Mouse (Mus musculus): Measurements from ENCODE around the gene Iqcf3. TPM values are rescaled to one million over a fixed set of nuclear protein-coding genes. Genes with fewer than 3 reads are reported as not detected.

The Iqcf3 gene
- polyA plus RNA-seq, 1 experiment from 2014 or later: not detected

DNA sequence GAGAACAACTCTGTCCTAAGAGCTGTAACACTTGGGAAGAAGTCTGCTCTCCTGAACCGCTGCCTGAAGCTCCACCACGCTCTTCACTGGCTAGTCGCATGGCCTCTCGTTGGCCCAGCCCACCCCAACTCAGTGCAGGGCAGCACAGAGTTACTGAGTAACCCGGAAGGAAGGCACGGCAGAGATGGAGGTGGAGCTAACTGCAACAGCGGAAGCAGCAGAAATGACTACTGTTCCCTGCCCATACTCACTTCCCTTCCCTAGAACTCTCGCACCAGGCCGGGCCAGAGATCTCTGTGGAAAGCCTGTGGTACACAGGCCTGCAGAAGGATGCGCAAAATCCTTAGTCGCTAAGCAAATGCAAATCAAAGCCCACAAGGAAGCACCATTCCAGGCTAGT, 5.0 kb upstream of the Iqcf3 start:
- no peak overlapping the region for H3K9ac ChIP-seq
- H3K4me2 ChIP-seq: no peak overlapping the region
- no peaks in the 10 kb centered on the region for H3K4me1 ChIP-seq
- no peaks in the 10 kb centered on the region for H3K36me3 ChIP-seq (ENCODE audit: poor library complexity, severe bottlenecking)
- H3K27me3 ChIP-seq: no peaks in the 10 kb centered on the region
- 73% methylated on average over 11 of the region's 11 CpGs for WGBS
- no peak overlapping the region for H3K4me3 ChIP-seq
- no peak for ATAC-seq
- H3K9me3 ChIP-seq (replicated peaks): no peaks in the 10 kb centered on the region
- no peak overlapping the region for H3K27ac ChIP-seq

DNA sequence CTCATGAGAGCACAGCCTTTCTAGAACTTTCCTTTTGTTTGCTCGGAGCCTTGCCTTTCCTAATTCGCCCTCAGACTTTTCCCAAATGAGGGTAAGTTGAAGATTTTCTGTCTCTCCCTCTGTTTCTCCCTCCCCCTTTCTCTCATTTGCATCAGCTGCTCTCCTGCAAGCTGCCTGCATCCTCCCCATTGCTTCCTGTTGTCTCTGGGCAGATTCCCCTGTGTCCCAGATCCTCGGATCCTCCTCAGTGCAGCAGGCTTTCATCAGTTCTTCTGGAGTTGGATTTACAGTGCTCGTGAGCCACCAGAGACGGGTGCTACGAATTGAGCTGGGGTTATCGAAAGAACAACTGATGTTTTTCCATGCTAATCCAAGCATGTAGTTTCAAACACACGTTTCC, 2.6 kb upstream of the Iqcf3 start:
- H3K36me3 ChIP-seq (ENCODE audit: poor library complexity, severe bottlenecking): no peaks in the 10 kb centered on the region
- no peak for ATAC-seq
- 76% methylated on average over 8 of the region's 8 CpGs for WGBS
- no peaks in the 10 kb centered on the region for H3K9me3 ChIP-seq (replicated peaks)
- H3K27me3 ChIP-seq: no peaks in the 10 kb centered on the region
- H3K27ac ChIP-seq: no peak overlapping the region
- no peak overlapping the region for H3K9ac ChIP-seq
- H3K4me3 ChIP-seq: no peak overlapping the region
- H3K4me1 ChIP-seq: no peaks in the 10 kb centered on the region
- no peak overlapping the region for H3K4me2 ChIP-seq

DNA sequence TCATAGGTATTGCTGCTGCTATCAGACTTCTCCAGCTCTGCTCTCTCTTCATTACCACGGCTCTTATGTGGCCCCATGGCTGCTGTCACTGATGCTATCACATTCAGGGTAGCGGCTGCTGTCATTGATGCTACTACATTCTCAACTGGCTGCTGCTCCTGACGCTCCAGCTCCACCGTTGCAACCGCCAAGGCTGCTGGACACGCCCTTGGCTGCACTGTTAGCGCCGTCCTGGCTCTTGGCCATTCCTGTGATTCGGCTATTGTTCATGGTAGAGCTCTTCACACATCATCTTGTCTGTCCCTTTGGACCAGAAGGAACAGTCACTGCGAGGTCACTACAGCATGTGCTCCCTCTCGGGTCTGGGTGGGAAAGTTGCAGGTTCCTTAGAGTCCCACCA, 860 bp upstream of the Iqcf3 start:
- Histone ChIP-seq H3K9me3 (replicated peaks) (no peaks in the 10 kb centered on the region), H3K4me1 (no peaks in the 10 kb centered on the region), H3K36me3 (ENCODE audit: poor library complexity, severe bottlenecking) (no peaks in the 10 kb centered on the region), H3K9ac (no peak overlapping the region), H3K27me3 (no peaks in the 10 kb centered on the region), H3K27ac (no peak overlapping the region), H3K4me3 (no peak overlapping the region), H3K4me2 (no peak overlapping the region)
- ATAC-seq: no peak
- WGBS: 92% methylated on average over 11 of the region's 11 CpGs

DNA sequence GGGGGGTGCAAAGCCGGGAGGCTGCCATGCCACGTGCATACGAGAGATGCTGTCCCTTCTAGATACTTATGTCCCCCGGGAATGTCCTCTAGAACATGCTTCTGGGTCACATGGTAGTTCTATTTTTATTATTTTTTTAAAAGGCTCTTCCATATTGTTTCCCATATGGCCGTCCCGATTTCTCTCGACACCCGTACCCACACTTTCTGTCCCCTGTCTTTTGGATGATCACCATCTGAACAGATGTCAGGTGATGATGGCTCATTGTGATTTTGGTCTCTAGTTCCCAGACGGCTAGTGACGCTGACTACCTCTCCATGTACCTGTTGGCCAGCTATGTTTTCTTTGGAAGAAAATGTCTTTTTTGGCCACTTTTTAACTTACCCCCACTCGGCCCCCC, 26.5 kb downstream of the Iqcf3 start:
- WGBS: 86% methylated on average over 11 of the region's 11 CpGs
- no peaks in the 10 kb centered on the region for H3K36me3 ChIP-seq (ENCODE audit: poor library complexity, severe bottlenecking)
- no peak for ATAC-seq
- H3K4me2 ChIP-seq: no peak overlapping the region
- no peaks in the 10 kb centered on the region for H3K9me3 ChIP-seq (replicated peaks)
- H3K4me3 ChIP-seq: no peak overlapping the region
- no peak overlapping the region for H3K9ac ChIP-seq
- H3K27ac ChIP-seq: no peak overlapping the region
- H3K27me3 ChIP-seq: no peaks in the 10 kb centered on the region
- H3K4me1 ChIP-seq: no peaks in the 10 kb centered on the region

DNA sequence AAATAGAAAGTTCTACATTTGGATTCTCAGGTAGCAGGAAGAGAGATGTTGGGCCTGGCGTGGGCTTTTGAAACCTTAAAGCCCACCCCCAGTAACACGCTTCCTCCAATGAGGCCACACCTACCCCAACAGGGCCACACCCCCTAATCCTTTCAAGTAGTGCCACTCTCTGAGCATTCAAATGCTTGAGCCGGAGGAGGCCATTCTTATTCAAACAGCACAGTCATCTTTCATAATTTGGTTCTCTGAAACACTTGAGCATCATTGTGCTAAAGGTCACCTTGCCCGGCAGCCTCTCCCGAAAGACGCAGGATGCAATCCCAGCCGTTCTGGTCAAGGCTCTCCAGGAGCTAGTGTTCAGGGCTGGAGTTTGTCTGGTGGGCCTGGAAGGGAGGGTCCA, 27.1 kb downstream of the Iqcf3 start:
- Histone ChIP-seq H3K36me3 (ENCODE audit: poor library complexity, severe bottlenecking) (no peaks in the 10 kb centered on the region), H3K4me2 (no peak overlapping the region), H3K4me1 (no peaks in the 10 kb centered on the region), H3K4me3 (no peak overlapping the region), H3K27me3 (no peaks in the 10 kb centered on the region), H3K27ac (no peak overlapping the region), H3K9me3 (replicated peaks) (no peaks in the 10 kb centered on the region), H3K9ac (no peak overlapping the region)
- ATAC-seq: no peak
- 90% methylated on average over 7 of the region's 7 CpGs for WGBS

DNA sequence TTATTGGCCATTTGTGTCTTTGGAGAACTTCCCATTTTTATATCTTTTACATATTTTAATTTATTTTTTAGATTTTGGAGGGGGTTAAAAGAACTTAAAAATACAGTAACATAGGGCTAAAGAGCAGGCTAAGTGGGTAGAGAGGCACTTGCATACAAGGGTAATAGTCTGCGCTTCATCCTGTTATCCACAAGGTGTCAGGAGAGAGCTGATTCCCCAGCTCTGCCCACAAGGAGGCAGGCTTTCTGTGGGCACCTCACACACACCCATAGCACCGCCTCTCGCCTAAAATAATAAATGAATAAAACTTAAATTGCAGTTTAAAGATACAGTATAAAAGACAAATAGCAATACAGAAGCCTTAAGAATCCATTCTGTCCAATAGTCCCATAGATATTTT, 29.6 kb downstream of the Iqcf3 start:
- H3K36me3 ChIP-seq (ENCODE audit: poor library complexity, severe bottlenecking): no peaks in the 10 kb centered on the region
- no peak overlapping the region for H3K27ac ChIP-seq
- WGBS: 20% methylated on average over 3 of the region's 3 CpGs
- H3K27me3 ChIP-seq: no peaks in the 10 kb centered on the region
- no peak overlapping the region for H3K4me2 ChIP-seq
- ATAC-seq: no peak
- H3K4me3 ChIP-seq: no peak overlapping the region
- H3K9me3 ChIP-seq (replicated peaks): no peaks in the 10 kb centered on the region
- no peak overlapping the region for H3K9ac ChIP-seq
- H3K4me1 ChIP-seq: no peaks in the 10 kb centered on the region

DNA sequence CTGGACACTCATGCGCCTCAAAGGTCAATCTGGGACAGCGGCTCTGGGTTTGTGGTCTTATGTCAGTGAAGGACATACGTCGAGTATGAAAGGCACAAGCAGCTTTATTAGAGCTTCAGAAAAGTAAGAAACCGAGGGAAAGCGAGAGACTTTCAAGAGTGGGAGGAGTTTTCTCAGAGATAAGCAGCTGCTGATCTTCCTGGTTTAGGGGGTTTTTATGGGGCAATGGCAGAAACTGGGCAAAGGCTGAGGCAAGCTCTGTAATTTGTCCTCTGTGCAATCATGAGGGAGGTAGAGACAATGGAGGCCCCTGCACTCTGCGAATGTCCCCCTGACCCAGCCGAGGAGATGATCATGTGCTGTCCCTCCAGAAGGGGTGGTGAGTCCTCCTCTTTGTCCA, 41.5 kb downstream of the Iqcf3 start:
- Histone ChIP-seq H3K36me3 (ENCODE audit: poor library complexity, severe bottlenecking) (no peaks in the 10 kb centered on the region), H3K27me3 (no peaks in the 10 kb centered on the region), H3K9ac (no peak overlapping the region), H3K4me3 (no peak overlapping the region), H3K27ac (no peak overlapping the region), H3K4me2 (no peak overlapping the region), H3K4me1 (no peaks in the 10 kb centered on the region), H3K9me3 (replicated peaks) (no peaks in the 10 kb centered on the region)
- 84% methylated on average over 8 of the region's 8 CpGs for WGBS
- ATAC-seq: no peak

DNA sequence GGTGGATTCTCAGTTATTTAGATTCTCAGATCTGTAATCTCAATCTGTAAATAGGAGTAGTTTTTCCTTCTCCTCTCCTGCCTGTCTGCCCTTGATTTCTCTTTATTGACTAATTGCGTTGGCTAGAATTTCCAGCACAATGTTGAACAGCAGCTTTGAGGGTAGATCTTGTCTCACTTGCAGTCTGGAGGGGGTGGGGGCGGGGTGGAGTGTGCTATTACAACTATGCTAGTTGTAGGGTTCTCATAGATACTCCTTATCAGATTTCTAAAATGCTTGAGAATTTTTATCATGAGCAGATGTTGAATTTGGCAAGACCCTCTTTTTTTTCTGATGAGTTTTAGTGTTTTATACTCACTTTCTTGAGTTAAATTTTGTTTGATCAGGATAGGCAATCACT, 42.0 kb downstream of the Iqcf3 start:
- Histone ChIP-seq H3K4me2 (no peak overlapping the region), H3K27ac (no peak overlapping the region), H3K4me3 (no peak overlapping the region), H3K27me3 (no peaks in the 10 kb centered on the region), H3K9me3 (replicated peaks) (no peaks in the 10 kb centered on the region), H3K36me3 (ENCODE audit: poor library complexity, severe bottlenecking) (no peaks in the 10 kb centered on the region), H3K4me1 (no peaks in the 10 kb centered on the region), H3K9ac (no peak overlapping the region)
- 93% methylated on average over 2 of the region's 2 CpGs for WGBS
- no peak for ATAC-seq

DNA sequence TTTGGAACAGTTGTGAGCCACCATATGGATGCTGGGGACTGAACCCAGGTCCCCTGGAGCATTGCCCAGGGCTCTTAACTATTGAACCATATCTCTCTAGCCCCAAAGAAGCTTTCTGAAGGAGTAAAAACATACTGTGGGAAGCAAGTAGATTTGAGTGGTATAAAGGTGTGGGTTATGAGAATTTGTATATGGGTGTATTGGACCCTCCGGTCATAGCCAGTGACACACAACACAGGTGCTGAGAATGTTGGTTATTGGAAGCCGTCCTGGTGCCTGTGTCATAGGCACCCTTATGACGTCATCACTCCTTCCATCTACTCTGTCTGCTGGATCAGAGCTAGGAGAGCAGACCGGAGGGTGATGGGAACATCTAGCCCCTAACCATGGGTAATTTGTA, 47.2 kb downstream of the Iqcf3 start, which contains the start of gene Iqcf5:
Iqcf5 (plus strand) TSS at position 301 of the 400 bp plus-strand sequence.
- Histone ChIP-seq H3K4me1 (0 out of 2 replicates have a peak, but pooled peaks cover 3% of the 10 kb centered on the region), H3K4me2 (no peak within 1 kb of the TSS), H3K4me3 (no peak within 1 kb of the TSS), H3K36me3 (ENCODE audit: poor library complexity, severe bottlenecking) (no peaks in the 10 kb centered on the region), H3K9me3 (replicated peaks) (no peaks in the 10 kb centered on the region), H3K27ac (no peak within 1 kb of the TSS), H3K9ac (no peak within 1 kb of the TSS), H3K27me3 (no peaks in the 10 kb centered on the region)
- no peak for ATAC-seq
- 85% methylated on average over 4 of the region's 4 CpGs for WGBS

DNA sequence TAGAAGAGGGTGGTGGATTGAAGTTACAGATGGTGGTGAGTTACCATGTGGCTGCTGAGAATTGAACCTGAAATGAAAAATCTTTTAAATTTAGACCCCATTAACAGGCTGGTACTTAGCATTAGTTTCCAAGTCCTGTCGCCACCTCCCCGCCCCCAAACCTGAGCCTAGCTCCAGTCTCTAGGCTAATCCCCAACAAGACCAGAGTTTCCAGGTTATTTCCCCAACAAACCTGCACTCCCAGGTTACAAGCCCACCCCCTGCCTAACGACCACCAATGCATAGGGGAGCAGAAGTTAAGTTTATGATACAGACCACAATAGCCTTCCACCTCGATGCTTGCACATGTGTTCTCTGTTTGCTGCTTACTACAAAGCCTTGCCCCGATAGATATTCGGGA, 47.9 kb downstream of the Iqcf3 start:
- H3K9me3 ChIP-seq (replicated peaks): no peaks in the 10 kb centered on the region
- ATAC-seq: no peak
- H3K27ac ChIP-seq: no peak overlapping the region
- 0 out of 2 replicates have a peak, but pooled peaks cover 3% of the 10 kb centered on the region for H3K4me1 ChIP-seq
- 79% methylated on average over 6 of the region's 6 CpGs for WGBS
- no peak overlapping the region for H3K4me2 ChIP-seq
- no peak overlapping the region for H3K4me3 ChIP-seq
- H3K36me3 ChIP-seq (ENCODE audit: poor library complexity, severe bottlenecking): no peaks in the 10 kb centered on the region
- no peak overlapping the region for H3K9ac ChIP-seq
- H3K27me3 ChIP-seq: no peaks in the 10 kb centered on the region

DNA sequence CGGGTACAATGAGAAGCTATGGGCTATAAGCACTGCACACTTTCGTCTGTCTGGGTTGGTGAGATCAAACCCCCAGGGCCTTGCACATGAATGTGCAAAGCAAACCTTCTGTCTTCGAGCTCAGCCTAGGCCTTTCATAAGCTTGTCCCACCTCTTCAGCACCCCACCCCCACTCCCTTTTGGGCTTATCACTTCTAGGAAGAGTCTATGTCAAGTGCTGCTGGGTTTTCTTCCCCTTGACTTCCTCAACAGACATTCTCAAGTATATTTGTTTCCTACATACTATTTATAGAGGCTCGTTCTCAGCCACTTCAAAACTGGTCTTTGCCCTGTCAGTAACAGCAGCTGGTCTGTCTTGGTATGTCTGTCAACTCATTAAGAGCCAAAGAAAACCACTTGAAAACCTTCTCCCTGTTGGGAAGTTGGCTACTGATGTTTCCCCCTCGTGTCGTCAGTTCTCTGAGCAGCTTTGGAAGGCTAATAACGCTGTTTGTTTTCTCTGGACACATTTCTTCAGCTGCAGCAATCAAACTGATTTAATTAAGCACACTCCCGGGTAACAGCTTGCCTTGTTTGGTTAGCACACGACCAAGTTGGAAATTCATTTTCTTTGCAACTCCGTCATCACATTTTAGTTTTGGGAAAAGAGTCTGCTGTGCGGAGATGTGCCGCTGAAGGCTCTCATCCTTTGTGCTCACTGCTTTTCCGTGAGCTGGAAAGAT, 48.5 kb downstream of the Iqcf3 start:
- ATAC-seq: no peak
- Histone ChIP-seq H3K4me1 (0 out of 2 replicates have a peak, but pooled peaks cover 3% of the 10 kb centered on the region), H3K9me3 (replicated peaks) (no peaks in the 10 kb centered on the region), H3K27me3 (no peaks in the 10 kb centered on the region), H3K27ac (no peak overlapping the region; the same call in 1 of the 2 replicates), H3K4me2 (no peak overlapping the region), H3K9ac (no peak overlapping the region), H3K36me3 (ENCODE audit: poor library complexity, severe bottlenecking) (no peaks in the 10 kb centered on the region), H3K4me3 (no peak overlapping the region)
- WGBS: 59% methylated on average over 13 of the region's 13 CpGs

DNA sequence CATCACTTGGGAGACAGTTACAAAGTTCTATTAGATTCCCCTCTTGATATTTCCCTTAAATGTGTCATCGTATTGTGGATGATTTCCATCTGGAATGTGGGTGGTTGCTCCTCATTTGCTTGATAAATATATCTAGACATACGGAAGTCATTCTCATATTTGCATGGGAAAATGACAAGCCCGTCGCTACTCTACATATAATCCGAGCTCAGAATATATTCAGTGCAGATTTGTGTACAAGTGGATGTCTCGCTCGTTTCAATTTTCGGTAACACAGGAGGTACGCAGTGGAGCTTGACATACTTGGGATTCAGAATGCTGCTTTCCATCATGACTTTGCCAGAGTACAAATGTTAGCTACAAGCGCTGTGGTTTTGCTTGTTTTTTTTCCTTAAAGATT, 52.1 kb downstream of the Iqcf3 start:
- no peak overlapping the region for H3K4me3 ChIP-seq
- no peaks in the 10 kb centered on the region for H3K36me3 ChIP-seq (ENCODE audit: poor library complexity, severe bottlenecking)
- no peaks in the 10 kb centered on the region for H3K27me3 ChIP-seq
- H3K4me1 ChIP-seq: 0 out of 2 replicates have a peak, but pooled peaks cover 3% of the 10 kb centered on the region
- no peak overlapping the region for H3K4me2 ChIP-seq
- 94% methylated on average over 10 of the region's 10 CpGs for WGBS
- no peak overlapping the region for H3K27ac ChIP-seq
- no peak for ATAC-seq
- H3K9ac ChIP-seq: no peak overlapping the region
- no peaks in the 10 kb centered on the region for H3K9me3 ChIP-seq (replicated peaks)

DNA sequence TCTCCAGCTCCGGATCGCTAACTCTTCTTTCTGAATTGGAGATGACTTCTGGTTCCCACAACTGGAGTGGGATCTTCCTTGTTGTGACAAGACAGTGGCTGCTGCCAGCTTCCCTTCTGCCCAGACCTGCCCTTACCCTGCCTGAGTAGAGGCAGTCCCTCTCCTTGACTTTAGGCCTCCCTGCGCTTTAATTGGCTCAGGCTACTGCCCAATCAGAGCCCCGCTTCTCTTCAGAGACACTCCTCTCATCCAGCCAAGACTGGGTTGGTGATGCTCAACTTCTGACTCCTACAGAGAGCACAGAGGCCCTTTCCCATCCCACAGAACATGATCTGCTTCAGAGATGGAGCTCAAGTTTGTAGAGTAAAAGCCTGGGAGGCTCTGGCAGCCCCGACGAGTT, 57.2 kb downstream of the Iqcf3 start:
- no peak overlapping the region for H3K9ac ChIP-seq
- H3K4me3 ChIP-seq: no peak overlapping the region
- no peak for ATAC-seq
- H3K36me3 ChIP-seq (ENCODE audit: poor library complexity, severe bottlenecking): no peaks in the 10 kb centered on the region
- 81% methylated on average over 6 of the region's 6 CpGs for WGBS
- no peak overlapping the region for H3K4me2 ChIP-seq
- no peaks in the 10 kb centered on the region for H3K27me3 ChIP-seq
- H3K9me3 ChIP-seq (replicated peaks): no peaks in the 10 kb centered on the region
- no peaks in the 10 kb centered on the region for H3K4me1 ChIP-seq
- H3K27ac ChIP-seq: no peak overlapping the region
